Mouse (Mus musculus): ENCODE measurements around the gene Cenpn.
A peak's percentile ranks its signal among the peaks of the same experiment; 100 is the strongest.

Cenpn gene

DNA sequence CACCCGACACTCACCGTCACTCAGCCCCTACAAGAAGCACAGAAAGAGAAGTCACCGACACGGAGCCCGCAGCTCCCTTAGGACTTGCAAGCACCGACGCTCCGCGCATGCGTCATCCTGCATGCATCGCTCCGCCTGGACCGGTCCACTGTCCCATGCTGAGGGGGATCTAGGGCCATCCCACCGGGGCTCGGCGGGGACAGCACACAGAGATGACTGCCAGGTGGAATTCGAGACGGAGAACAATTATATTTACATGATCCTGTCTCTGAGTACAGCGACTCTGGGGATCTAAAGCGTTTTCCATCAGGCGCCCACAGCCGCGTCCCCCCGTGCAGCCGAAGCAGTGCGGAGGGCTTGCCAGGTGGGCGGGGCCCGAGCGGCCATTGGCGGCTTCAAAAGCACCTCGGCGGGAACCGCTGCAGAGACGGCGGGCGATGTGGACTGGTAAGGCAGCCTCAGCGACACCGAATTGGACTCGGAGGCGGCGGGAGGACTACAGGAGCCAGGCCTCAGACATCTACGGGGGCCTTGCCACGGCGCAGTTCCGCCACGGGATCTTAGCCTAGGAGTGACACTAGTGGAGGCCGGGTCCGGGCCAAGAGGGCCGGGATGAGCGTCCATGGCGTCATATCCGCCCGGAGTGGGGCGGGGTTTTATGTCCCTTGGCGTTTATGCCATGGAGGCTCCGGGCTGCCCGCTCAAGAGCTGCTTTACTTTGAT lies at the start of gene Cenpn, which contains the start of gene Cmc2:
Gene Cenpn, plus strand, starts transcription at position 394 of the 723 bp plus-strand sequence.
Gene Cmc2, minus strand, starts transcription at position 119 of the 723 bp plus-strand sequence.
- peak; percentile 98 to 99 for DNase-seq

- peak; percentile 20 to 38 for DNase-seq
Measured at GRCm38 (mm10) chr8:116872761-116873342, 48.7 kb upstream of the Cenpn start.

DNA sequence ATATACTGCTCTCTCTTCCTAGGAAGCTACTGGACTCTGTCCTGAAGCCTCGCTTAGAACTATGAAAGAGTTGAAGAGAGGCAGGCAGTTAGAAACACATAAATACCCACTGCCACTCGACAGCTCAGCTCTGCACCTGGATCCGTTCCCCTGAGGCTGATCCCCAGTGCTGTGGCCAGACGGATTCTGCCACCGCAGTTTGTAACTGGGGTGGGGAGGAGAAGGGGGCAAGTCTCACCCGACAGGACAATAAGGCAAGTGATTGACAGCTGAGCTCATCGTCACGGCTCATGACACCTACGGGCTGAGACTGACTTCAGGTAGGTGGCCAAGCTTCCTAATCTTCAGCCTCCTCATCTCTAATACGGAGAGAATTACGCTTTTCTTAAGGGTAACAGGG lies 47.9 kb upstream of the Cenpn start:
- DNase-seq: no peak

DNA sequence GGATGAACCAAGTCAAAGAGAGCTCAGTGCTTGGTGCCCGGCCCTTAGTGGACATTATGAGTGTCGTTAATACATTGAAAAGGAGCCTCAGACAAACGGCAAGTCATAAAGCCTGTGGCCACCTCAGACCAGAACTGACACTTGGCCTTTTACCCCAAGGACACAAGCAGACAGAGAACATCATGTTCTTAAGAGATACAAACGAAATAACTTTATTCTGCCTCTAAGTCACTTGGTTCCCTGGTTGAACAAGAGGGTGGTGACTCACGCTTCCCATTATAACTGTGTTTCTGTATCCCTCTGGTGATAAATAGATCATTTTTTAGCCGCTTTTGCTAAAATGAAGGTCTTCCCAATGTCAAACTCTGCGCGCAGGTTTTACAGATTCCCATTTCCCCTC lies 47.5 kb upstream of the Cenpn start:
- no peak for DNase-seq

GRCm38 (mm10) chr8:116875798-116876450 lies 45.6 kb upstream of the Cenpn start:
- no peak for DNase-seq

GRCm38 (mm10) chr8:116881396-116881795 lies 40.1 kb upstream of the Cenpn start:
- DNase-seq: no peak

- DNase-seq: peak; percentile 30 to 31
Measured at GRCm38 (mm10) chr8:116887813-116888212, 33.7 kb upstream of the Cenpn start.

DNA sequence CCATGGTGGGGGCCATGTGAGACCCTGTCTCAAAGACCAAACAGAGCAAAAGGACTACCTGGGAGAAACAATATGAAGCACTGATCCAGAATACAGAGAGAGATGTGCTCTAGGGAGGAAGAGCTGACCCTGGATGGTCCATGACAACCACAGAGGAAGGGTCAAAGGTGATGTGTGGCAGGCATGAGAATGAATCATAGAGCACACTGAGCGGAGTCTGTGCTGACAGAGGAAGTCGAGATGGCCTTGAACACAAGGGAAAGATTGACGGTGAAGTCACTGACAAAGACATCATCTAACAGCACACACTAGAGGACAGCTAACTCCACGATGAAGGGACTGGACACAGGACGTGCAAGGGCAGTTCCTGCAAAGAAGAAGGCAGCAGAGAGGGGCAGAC lies 30.1 kb upstream of the Cenpn start:
- DNase-seq: no peak

- DNase-seq: no peak
Measured at GRCm38 (mm10) chr8:116892130-116892529, 29.4 kb upstream of the Cenpn start.

DNA sequence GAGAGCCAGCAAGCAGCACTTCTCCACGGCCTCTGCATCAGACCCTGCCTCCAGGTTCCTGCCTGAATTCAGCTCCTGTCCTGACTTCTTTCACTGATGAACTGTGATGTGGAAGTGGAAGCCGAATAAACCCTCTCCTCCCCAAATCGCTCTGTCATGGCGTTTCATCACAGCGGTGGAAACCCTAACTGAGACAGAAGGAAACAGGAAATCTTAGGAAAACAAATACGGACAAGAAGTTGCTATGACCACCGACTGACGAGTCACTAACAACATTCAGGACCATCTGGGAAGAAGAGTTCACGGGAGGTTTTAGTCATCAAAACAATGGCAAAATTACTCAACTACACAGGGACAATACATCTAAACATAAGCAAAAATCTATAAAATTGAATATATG lies 28.9 kb upstream of the Cenpn start:
- DNase-seq: no peak

- no peak for DNase-seq
Measured at GRCm38 (mm10) chr8:116893938-116894337, 27.6 kb upstream of the Cenpn start.

DNA sequence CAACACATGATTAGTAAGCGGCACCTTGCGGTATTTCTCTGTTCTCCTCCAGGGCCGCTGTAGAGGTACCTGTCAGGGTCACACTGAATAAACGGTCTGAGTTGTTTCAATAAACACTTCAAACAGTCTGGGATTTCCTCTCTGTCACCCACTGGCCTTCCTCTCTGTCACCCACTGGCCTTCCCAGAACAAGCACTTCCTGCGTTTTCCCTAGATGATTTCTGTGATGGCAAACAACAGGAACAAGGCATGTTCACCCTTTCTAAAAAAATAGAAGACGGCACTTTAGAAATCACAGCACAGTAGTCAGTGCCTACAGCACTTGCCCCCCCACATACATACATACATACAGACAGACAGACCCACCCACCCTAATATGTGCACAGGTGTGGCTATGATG lies 26.0 kb upstream of the Cenpn start:
- DNase-seq: no peak

GRCm38 (mm10) chr8:116904736-116905135 lies 16.8 kb upstream of the Cenpn start:
- DNase-seq: no peak

DNA sequence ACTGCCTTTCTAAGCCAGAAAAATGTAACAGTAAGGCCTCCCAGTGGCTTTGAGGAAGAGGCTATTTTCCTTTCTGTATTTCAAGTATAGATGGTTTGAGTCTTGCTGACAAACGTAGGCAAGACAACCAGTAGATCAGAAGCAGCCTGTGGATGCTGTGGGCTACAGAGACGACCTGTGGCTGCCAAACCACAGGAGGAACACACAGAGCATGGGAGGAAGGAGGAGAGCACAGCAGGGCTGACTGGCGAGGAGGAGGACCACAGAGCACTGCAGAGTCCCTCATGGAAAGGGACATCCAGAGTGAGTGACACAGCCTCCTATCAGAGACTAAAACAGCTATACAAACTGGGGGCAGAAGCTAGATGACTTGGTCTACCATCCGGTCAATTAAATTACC lies 16.3 kb upstream of the Cenpn start:
- no peak for DNase-seq

DNA sequence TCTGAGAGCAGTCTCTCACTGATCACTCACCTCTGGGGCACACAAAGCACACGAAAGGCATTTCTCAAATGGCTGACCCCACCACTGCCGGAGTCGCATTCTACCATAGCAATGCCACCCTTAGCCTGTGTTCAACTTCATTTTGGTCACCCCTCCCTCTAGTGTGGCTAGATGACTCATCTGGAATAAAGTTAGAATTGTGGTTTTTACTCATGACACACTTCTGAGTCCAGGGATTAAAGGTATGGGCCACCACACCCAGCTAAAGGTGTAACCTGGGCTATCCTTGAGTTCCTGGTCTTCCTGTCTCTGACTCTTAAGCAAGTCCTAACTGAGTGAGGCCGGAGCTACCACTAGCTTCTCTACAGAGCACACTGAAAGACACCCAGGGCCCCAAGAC lies 15.7 kb upstream of the Cenpn start:
- no peak for DNase-seq

DNA sequence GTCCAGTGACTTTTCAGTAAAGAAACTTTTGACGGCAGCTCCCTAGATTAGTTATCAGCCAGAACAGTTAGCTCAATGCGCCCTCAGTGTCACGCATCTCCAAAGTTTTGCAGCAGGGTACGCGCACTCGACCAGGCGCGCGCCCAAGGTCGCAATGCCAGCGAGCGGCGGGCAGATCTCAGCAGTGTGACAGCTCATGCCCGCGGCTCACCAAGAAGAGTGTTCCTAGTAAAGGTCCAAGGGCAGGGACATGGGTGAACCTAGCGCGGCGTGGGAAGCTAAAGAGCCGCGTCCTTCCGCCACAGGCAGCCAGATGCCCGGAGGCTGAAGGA lies 559 bp upstream of the Cenpn start:
- no peak for DNase-seq

GRCm38 (mm10) chr8:116922060-116922757 lies 679 bp downstream of the Cenpn start:
- no peak for DNase-seq

- DNase-seq: no peak
Measured at GRCm38 (mm10) chr8:116923526-116923925, 2.0 kb downstream of the Cenpn start.

GRCm38 (mm10) chr8:116927880-116928279 lies 6.3 kb downstream of the Cenpn start:
- peak; percentile 57 to 59 for DNase-seq

DNA sequence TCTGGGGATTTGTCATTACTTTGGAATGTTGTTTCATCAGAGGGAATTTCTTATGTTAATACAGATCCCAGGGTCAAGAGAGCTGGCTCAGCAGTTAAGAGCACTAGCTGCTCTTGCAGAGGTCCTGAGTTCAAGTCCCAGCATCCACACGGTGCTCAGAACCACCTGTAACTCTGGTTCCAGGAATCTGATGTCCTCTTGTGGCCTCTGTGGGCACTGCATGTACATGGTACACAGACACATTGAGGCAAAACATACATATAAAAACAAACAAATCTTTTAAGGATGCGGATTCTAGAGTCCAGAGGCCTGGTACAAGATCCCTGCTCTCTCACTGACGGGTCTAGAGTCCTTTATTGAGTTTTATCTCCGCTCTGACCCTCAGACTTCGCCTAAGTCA lies 7.1 kb downstream of the Cenpn start:
- DNase-seq: no peak

- no peak for DNase-seq
Measured at GRCm38 (mm10) chr8:116934976-116935375, 13.4 kb downstream of the Cenpn start.

GRCm38 (mm10) chr8:116935506-116935905 lies 14.0 kb downstream of the Cenpn start:
- DNase-seq: no peak

- no peak for DNase-seq
Measured at GRCm38 (mm10) chr8:116942284-116943058, 20.9 kb downstream of the Cenpn start.

Data from cerebellum, postnatal 10 days (tissue).